Mouse (Mus musculus) cerebellum, postnatal 36 days (tissue): Measurements from ENCODE around the gene Pea15a.
"Not testable (repeated sequence)": the region's sequence is repeated elsewhere in the genome, so short reads cannot be mapped to it uniquely, and the experiment has no call there.

Experiments used
- DNase-seq, 2 experiments: peaks; one replicate each; pipeline ENCODE4 v3.0.0; 2021 to 2022; ENCODE audit warnings: mixed read lengths in 2 of 2

Pea15a gene

DNA sequence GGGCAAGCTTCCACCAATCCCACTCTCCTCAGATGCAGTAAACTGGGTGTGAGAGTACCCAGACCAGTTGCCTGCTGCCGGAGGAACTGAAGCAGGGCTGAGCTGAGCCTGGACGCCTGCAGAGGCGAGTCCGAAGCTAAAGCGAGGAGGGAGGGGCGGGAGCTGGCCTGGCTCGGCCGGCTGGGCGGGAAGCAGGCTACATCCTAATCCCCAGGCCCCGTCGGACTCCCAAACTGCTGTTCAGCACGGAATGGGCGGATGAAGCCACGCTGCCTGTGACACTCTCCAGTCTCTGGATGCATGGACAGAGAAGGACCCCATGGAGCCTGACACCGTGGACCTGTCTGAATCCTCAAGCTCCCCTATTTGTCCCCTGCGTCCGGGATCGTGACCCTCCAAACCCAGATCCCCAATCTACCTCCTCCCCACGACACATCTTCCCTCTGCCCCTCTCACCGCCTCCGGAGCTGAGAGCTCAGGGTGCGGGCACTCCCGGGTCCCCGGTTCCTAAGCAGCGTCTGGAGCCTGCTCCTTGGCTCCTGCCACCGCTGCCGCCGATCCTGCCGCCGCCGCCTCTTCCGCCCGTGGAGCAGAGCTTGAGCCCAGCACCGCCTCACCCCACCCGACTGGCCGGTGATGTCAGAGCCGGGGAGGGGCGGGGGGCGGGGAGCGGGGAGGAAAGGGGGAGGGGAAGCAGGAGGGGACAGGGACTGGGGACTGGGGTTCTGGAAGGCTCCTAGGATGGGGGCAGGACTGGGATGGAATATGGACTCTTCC, at the start of gene Pea15a:
Gene Pea15a (minus strand): TSS at position 664 of the 777 bp plus-strand sequence.
- DNase-seq: peak; percentile 85 to 90

DNA sequence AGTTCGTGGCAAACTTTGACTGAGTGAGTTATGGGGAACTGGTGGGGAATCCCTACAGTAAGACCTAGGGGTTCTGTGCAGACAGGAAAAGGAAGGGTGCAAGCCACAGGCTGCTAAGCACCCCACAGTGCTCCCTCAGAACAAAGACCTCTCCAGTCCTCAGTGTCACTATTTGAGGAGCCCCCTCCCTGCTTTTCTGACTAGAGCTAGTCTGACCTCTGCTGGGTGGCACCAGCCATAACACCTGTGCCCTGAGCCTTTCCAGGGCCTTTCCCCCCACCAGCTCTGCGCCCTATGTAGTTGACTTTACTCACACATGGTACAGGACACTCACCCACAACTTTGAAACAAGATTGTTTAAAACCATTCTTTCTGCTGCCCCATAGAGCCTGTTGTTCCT, 41.1 kb upstream of the Pea15a start:
- DNase-seq: peak in 1 of 2 experiments; percentile 9

DNA sequence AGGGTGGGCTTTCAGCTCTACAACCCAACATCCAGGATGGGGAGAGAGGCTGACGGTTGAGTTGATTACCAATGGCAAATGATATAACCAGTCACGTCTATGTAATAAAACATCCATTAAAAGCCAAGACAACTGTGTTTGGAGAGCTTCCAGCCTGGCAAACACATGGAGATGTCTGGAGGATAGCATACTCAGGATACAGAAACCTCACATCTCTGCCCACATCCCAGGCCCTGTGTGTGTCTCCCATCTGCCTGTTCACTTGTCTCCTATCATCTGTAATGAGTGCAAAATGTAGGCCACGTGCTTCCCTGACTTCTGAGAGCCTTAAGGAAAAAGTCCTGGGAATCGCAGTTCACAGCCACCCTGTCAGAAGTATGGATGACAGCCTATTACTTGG, 40.6 kb upstream of the Pea15a start:
- DNase-seq: no peak

DNA sequence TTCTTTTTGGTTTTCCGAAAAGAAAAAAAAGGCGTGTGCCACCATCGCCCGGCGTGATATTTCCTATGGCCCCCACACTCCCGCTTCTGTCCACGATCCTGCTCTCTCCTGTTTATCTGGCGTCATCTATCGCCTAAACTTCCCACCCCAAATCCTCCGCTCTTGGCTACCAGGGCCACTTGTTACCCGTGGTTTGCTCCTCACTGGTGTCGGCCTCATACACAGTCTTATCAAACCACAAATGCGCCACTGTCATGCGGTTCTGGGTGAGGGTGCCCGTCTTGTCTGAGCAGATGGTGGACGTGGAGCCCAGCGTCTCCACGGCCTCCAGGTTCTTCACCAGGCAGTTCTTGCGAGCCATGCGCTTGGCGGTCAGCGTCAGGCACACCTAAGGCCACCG, 38.0 kb upstream of the Pea15a start:
- DNase-seq: not testable (repeated sequence)

DNA sequence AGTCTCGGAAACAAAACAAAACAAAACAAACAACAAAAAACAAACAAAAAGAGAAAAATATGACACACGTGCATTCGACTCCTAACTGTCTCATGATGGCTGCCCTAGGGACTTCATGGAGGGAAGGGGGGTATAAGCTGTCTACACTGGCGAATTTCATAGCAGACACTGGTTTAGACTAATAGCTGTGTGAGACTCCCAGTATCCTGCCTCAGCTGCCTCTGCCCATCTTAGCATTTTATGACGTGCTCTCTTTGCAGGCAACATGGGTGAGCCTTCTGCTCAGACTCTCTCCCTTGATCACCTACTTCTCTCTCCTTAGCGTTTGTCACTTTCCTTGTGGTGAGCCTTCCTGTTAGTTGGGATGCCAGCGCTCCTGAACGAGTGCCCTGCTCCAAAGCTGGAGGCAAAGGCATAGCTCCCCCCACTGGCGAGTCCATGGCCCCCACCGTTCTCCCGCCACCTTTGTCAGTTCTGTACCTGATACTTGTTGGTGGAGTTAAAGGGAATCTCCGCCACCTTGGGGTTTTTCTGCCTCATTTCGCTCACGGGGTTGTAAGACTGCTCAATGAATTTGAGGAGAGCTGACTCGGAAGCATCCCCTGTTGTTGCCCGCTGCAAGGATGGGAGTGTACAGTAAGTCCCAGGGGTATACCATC, 37.1 kb upstream of the Pea15a start:
- peak; percentile 40 to 59 for DNase-seq

DNA sequence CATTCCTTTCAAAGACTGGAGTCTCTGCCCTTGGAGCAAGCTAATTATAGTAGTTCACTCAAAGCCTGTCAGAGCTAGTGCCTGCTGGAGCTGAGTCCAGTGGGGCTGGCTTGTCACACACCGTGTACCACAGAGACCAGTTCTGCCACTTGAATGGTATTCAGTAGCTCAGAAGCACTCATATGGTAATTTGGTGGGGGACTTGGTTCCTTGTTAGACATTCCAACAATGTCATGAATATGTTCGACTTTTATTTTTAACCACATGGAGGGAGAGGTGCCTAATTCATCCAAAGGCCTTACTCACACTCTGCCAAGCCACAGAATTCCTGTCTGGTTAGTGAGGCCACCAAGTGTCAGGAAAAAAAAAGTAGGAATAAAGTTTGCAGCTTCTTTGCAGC, 35.8 kb upstream of the Pea15a start:
- DNase-seq: no peak

DNA sequence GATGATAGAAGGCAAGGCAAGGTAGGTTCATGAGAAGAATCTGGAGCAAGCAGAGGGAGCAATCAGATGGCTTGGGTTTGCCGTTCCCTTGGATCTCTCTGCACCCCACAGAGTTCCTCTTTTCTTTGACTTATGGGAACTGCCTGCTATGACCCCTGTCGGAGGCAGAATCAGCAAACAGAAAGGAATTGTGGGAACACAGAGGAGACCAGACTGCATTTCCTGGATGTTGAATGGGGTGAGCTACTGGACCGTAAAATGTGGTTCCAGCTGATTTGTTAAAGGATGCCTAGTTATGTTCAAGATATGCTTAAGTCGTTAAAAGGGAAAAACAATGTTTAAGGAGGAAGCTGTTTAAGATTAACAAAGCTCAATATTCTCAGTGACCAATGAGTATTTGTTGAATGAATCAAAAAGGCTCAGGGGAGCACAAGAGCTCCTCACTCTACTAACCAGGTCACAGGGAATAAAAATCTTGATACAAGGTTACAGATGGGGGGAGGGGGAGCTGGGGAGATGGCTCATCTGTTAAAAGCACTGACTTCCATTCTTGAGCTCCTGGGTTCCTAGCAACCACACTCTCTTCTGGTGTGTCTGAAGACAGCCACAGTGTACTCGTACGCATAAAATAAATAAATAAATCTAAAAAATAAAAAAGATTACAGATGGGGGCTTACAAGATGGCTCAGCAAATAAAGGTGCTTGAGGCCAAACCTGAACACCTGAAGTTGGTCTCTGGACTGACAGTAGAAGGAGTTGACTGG, 34.5 kb upstream of the Pea15a start:
- DNase-seq: no peak

DNA sequence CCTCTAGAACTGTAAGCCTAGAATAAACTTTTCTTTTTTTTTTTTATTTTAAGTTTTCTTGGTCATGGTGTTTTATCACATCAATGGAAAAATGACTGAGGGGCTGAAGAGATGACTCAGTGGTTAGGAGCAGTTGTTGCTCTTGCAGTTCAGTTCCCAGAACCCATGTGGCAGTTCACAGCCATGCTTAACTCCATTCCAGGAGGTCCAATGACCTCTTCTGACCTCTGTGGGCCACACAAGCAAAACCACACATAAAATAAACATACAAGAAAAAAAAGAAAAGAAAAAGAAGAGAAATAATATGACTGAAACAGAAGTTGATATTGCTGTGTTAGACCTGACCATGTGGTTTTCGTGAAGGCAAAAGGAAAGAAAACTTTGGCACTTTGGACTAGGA, 22.6 kb upstream of the Pea15a start:
- DNase-seq: no peak

DNA sequence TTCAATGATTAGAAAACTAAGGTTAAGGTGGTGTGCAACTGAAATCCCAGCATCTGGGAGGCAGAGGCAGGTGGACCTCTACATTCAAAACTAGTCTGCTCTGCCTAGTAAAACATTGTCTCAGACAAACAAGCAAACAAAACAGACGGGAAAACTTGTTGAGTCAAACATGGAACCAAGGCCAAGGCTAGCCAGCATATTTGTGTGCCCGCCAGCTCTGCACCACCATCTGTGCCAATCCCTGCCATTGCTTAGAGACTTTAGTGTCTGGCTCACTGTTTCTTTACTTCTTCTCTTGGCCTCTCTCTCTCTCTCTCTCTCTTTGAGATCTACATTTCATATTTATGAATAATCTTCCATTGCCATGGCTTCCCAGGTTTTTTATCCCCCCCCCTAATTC, 21.6 kb upstream of the Pea15a start:
- peak; percentile 63 to 64 for DNase-seq

DNA sequence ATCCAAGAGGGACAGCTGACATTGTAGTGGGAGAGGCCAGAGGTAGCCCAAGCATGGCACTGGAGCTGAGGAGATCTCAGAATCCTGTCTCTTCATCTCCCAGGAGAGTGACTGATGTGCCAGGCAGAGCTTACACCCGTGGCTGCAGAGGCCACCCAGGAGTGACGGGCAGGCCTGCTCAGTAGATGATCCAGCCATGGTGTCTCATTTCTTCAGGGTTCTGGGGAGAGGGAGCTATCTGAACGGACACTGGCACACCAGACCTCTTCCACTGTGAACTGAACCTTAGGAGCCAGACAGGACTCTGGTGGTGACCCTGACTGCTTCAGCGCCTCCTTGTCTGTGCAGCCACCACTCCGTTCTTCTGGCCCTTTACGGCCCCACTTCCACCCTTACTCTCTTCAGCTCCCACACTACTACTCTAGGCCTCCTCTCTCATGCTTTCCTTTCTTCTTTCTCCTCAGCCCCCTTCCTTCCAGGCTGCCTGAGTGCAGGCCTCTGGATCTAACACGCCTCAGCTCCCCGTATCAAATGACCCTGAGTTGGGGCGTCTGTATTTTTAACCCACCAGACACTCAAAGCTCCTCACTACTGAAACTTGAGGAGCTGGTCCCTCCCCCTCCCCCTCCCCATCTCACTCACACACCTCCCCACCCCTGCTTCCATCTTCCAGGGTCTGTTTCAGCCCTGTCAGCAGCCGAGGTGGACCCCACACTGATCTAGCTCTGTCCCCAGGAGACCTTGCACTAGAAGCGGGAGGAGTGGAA, 14.9 kb upstream of the Pea15a start:
- no peak for DNase-seq

DNA sequence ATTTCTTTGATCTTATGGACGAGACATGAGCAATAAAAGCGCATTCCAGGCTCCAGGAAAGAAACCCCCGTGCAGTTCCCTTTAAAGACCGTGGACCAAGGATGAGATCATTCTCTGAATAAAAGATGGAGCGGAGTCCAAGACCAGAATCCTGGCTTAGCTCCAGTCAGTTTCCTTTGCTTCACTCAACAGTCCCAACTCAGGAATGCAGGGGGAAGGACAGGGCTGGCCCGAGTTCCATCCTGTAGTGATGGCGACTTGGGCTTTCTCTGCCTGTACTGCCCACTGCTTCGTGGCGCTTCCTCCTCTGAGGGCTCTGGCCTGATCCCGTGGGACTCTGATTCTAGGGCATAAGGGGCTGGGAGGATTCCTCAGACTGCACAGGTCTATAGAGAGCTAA, 13.8 kb upstream of the Pea15a start:
- peak in 1 of 2 experiments; percentile 33 for DNase-seq

DNA sequence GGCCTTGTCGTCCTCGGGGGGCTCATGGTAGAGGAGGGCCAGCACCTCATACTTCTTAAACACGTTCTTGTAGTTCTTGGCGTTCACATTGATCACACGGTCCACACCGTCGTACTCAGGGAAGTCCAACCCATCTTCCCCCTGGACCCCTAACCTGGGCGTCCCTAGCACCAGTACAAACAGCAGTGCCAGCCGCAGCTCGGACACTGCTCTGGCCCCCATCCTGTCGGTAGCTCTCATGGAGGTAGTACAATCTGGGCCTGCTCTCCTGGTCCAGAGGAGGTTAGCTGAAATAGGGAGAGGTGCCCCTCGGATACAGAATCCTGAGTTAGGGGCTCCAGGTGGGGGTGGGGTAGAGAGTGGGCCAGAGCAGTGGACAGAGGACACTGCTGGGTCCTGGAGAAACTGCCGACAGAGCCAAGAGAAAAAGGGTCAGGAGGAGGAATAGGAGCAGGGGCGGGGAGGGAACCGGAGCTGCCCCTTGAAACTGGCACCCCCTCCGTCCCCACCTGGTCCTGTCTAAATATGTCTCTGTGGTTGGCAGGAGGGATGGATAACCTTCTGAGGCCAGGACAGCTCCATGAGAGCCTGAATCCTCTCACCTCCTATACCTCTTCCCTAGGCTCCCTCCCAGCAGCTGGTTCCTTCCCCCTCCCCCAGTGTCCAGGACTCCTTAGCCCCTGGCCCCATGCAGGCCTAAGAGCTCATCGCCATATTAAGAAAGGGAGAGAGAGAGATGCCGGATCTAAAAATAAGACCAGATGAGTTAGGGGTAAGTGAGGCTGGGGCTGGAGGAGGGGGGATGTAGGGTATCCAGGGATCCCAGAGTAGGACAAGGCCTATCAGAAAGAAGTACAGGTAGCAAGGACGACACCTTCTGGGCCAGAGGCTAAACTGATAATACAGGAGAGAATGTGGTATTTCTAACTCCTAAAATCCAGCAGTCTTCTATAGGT, 13.1 kb upstream of the Pea15a start, which contains the start of gene Casq1:
Gene Casq1 (minus strand): TSS at position 418 of the 956 bp plus-strand sequence.
- DNase-seq: no peak

DNA sequence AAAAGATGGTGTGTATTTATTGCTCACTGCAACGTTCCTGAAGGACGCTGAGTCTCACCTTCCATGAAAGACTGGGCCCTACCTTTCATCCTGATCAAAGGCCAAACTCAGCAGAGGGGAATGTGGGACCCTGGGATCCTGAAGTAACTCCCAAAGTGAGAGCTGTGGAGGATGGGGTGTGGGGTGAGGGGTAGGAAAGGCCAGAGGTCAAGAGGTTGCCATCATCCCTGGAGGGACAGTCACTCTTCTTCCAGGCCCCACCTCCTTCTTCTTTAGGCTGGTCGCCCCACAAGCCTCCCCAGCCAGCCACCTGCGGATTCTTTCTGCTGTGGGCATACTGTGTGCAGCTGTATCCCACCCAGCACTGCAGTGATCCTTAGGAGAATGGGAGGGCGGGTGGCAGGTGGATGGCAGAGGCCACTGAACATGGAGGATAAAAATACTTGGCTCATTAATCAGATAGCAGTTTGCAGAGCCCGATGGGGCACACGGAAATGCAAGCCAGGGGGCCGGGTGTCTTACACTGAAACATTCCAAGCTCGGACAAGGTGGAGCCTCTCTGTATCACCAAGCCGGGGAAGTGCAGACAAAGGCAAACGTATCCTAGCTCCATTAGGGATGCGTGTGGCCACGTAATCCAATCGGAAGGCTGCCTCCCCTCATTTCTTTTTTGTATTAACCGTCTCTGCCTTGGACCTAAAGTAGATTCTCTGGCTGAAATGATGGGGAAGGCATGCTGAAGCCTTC, 11.7 kb upstream of the Pea15a start:
- no peak for DNase-seq

DNA sequence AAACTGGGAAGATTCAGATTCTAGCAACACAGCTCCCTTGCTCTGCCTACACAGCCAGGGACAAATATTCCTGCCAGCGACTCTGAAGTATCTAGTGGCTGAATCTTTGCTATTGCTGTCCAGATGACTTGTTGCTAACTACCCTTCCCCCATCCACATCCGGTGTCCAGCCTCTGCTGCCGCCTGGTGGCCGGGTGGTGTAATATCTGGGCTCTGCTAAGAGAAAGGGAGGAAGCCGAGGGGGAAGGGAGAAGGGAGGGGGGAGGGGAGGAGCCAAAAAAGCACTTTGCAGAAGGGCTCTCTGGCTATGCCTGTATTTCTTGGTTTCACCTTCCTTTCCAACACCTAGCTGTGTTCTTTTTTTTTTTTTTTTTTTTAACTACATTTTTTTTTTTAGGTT, 10.5 kb upstream of the Pea15a start:
- DNase-seq: peak; percentile 89 to 91

DNA sequence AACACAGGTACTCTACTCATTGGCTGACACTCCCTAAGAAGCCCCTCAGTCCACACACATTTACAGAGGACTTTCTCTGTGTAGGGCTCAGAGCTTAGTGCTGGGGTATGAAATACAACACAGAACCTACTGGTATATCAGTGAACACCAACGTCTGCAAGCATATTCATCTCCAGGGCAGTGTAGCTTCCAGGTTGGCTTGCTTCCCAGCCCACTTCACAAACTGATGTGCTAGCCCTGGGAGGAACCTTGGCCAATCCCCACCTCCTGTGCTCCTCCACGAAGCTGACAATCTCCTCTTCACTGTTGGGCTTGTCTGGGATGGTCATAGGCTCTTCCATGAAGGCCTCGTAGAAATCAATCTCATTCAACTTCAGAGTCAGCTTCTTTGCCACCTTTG, 8.1 kb upstream of the Pea15a start:
- no peak for DNase-seq

DNA sequence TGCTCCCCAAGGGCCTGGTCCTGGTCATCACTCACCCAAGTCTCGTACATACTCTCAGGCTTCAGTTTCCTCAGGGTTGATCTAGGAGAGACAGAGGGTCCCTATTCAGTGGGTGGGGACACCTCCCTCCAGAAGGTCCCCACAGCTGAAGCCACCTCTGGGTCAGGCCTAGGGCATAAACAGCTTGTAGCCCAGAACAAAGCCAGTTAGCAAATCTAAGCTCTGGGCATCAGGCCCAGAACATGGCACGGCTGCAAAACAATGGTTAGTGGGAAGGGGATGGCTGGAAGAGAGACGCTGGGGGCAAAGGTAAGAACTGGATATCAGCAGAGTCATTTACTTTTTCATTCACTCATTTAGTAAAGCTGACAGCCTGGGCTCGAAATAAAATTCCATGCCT, 7.2 kb upstream of the Pea15a start:
- no peak for DNase-seq

DNA sequence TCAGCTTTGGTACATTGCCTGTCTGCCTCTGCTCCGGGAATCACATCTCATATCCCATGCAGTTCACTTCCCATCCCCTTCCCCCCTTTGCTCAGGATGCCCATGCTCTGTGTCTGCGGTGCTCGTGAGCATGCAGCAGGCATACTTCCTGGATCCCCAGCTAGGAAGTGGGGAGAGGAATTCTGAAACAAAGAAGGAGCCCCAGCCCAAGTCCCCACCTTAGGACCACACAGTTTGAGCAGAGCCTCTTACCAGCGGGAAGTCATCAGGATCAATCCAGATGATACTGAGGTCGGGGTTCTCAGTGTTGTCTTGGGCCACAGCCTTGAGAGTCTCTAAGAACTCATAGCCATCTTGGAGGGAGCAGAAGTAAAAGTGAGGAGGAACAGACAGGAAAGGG, 6.2 kb upstream of the Pea15a start:
- DNase-seq: no peak

DNA sequence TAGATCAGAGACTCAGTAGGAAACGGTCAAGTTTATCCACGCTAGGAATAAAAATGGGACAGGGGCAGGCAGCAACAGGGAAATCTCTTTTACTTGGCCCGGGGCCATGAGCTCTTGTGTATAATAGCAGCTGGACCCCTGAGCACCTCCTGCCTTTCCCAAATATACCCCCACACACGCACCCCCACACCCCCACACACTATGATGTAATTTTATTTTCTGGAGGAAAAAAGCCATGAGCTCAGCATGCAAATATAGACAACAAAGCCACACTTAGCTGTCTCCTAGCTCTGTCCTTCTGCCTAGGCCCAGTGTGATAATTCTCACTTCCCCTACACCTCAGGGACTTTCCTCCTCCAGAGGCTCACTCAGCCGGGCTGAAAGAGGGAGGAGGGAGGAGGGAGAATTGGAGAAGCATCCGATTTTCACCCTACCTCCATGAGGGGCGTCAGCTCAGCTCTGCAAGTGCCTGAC, 544 bp upstream of the Pea15a start:
- DNase-seq: peak; percentile 37 to 51

DNA sequence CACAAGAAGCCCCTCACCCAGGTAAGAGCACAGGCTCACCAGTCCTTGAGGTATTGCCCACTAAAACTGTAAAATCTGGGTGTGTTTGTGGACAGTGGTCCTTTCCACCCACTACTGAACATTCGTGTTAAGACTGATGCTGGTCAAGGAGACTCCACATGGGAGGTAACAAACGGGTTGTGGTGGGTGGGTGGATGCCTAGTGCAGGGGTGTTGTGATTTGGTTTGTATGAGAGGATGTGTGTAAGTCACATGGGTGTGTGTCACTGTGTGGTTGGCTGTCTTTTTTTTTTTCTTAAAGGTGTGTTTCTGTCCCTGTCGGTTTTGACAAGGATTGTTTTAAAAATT, 890 bp downstream of the Pea15a start:
- DNase-seq: peak; percentile 37 to 44

DNA sequence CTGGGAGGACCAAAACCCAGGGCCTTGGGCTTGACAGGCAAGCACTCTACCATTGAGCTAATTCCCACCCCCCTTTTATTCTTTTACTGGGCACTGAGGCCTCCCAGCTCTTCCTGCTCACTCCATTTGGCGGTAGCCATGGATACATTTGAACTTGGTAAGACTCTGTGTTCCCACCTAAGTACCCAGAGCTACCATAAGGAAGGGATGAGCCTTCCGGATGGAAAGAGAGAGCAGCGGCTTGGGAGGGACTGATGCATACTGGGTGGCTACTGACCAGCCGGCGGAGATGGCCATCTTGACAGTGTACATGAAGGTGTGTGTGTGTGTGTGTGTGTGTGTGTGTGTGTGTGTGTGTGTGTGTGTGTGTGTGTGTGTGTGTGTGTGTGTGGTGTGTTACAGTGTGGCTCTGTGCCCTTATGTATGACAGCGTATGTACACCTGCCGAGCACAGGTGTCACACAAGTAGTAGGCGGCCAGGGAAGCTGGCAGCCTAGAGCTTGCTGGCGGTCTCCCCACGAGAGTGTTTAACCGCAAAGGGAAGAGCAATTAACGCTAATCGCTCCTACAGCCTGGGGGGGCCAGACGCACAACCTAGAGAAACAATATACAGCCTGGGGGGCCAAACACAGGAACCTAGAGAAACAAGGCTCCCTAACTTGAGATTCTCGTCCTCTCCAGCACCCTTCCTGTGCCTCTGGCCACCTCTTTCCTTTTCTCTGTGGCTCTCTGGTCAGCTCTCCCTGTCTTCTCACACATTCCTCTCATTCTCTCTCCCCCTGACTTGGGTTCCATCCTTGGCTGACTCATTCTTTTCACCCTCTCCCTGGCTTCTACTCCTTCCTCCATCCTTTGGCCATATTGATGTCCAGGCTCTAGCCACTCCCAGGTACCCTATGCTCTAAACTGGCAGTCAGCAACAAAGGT, 1.5 kb downstream of the Pea15a start:
- peak; percentile 66 to 67 for DNase-seq
